Mouse (Mus musculus) testis, adult 2 months (tissue): ENCODE results near the gene Fam92b.

Experiments used
- CTCF ChIP-seq: fragments of 200-500 bp; IDR thresholded peaks from 2 replicates; pipeline ENCODE4 v1.5.1; 2012; ENCODE audit warnings: low read depth, mild to moderate bottlenecking, inconsistent platforms, low read length, moderate library complexity; ENCODE audit not compliant: control insufficient read depth, insufficient read depth, insufficient replicate concordance
- POLR2A ChIP-seq: fragments of 200-500 bp; IDR thresholded peaks from 2 replicates; pipeline ENCODE4 v1.6.1; 2012; ENCODE audit warnings: low read depth, mild to moderate bottlenecking, inconsistent platforms, low read length, moderate library complexity; ENCODE audit not compliant: control insufficient read depth

DNA sequence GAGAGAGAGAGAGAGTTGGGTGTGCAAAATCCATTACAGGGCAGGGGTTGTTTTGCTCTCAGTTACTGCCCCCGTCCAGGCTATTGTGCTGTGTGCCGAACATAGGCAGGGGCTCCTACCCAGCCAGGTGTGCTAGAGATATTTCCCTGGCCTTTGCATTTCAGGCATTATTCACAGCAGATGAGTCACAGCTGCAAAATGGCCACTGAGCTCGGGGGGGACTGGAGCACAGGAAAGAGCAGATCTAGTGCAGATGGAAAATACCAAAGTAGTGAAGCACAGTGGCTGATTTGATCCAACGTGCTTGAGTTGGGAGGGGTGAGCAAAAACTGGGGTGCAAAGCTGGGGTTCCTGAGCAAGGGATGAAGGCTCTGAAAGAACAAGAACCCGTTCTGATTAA is 56.3 kb downstream of the Fam92b start:
- TF ChIP-seq CTCF (no peak), POLR2A (no peak)
